Mouse (Mus musculus) limb, embryonic 12.5 days (tissue): ENCODE measurements around the gene Smarcal1. TPM values are rescaled to one million over a fixed set of nuclear protein-coding genes. Genes with fewer than 3 reads are reported as not detected.

Experiments used
- ATAC-seq: fragments of 200-750 bp; cut with Nextera tagmentation; 2 replicates; pipeline ENCODE4 v1.8.0; 2017; ENCODE audit warnings: low read depth, moderate TSS enrichment; ENCODE audit not compliant: insufficient number of reproducible peaks, insufficient read depth, low FRiP score, low TSS enrichment
- H3K27ac ChIP-seq: fragments of 300-500 bp; sonication (generic); 2 replicates; pipeline ENCODE4 v1.5.1; 2016; ENCODE audit warnings: mild to moderate bottlenecking, moderate library complexity
- H3K27me3 ChIP-seq: fragments of 300-500 bp; sonication (generic); 2 replicates; pipeline ENCODE4 v1.6.1; 2016; ENCODE audit warnings: mild to moderate bottlenecking, moderate library complexity
- H3K36me3 ChIP-seq: fragments of 300-500 bp; sonication (generic); 2 replicates; pipeline ENCODE4 v1.6.1; 2016; ENCODE audit warnings: mild to moderate bottlenecking, moderate library complexity
- H3K4me1 ChIP-seq: fragments of 300-500 bp; sonication (generic); replicated peaks from 2 replicates; pipeline ENCODE4 v1.6.1; 2016
- H3K4me2 ChIP-seq: fragments of 300-500 bp; sonication (generic); 2 replicates; pipeline ENCODE4 v1.6.1; 2016; ENCODE audit warnings: mild to moderate bottlenecking, moderate library complexity
- H3K4me3 ChIP-seq: fragments of 300-500 bp; sonication (generic); replicated peaks from 2 replicates; pipeline ENCODE4 v1.5.1; 2016; ENCODE audit warnings: mild to moderate bottlenecking
- H3K9ac ChIP-seq: fragments of 300-500 bp; sonication (generic); replicated peaks from 2 replicates; pipeline ENCODE4 v1.6.1; 2016; ENCODE audit warnings: mild to moderate bottlenecking, moderate library complexity
- H3K9me3 ChIP-seq: fragments of 300-500 bp; sonication (generic); 2 replicates; pipeline ENCODE4 v1.6.1; 2016; ENCODE audit warnings: mild to moderate bottlenecking, moderate library complexity
- WGBS: fragments of 180-500 bp; shearing (Covaris S2); methylation state at CpG from one replicate; pipeline ENCODE4 v1.1.7; 2016; 5-methylcytosine and 5-hydroxymethylcytosine counted together
- polyA plus RNA-seq: library from polyadenylated mRNA; unstranded; fragments of >200 nt; fragmentation: Nextera tagmentation; extraction: Ambion mirVana; gene quantifications from 2 replicates; pipeline ENCODE4 v1.2.1, GENCODE M21; 2016

Smarcal1 gene
- polyA plus RNA-seq, 1 experiment from 2014 or later: 34.7 TPM

- Histone ChIP-seq H3K27me3 (no peaks in the 10 kb centered on the region), H3K9ac (no peak overlapping the region), H3K9me3 (no peaks in the 10 kb centered on the region), H3K4me3 (no peak overlapping the region), H3K36me3 (peaks cover 90% of the 10 kb centered on the region), H3K4me1 (no peaks in the 10 kb centered on the region), H3K4me2 (no peak overlapping the region), H3K27ac (no peak overlapping the region)
- ATAC-seq: no peak
- 81% methylated on average over 4 of the region's 4 CpGs for WGBS
These were observed 7.6 kb downstream of the Smarcal1 start for GRCm38 (mm10) chr1:72590636-72591035.

GRCm38 (mm10) chr1:72592350-72592749 lies 9.3 kb downstream of the Smarcal1 start:
- 81% methylated on average over 3 of the region's 3 CpGs for WGBS
- Histone ChIP-seq H3K36me3 (peaks cover 90% of the 10 kb centered on the region), H3K4me1 (no peaks in the 10 kb centered on the region), H3K9me3 (no peaks in the 10 kb centered on the region), H3K4me3 (no peak overlapping the region), H3K9ac (no peak overlapping the region), H3K27ac (no peak overlapping the region), H3K4me2 (no peak overlapping the region), H3K27me3 (no peaks in the 10 kb centered on the region)
- no peak for ATAC-seq

- Histone ChIP-seq H3K4me1 (no peaks in the 10 kb centered on the region), H3K9ac (no peak overlapping the region), H3K9me3 (no peaks in the 10 kb centered on the region), H3K4me2 (no peak overlapping the region), H3K4me3 (no peak overlapping the region), H3K27me3 (no peaks in the 10 kb centered on the region), H3K36me3 (peaks cover 89% of the 10 kb centered on the region), H3K27ac (no peak overlapping the region)
- ATAC-seq: no peak
- WGBS: 91% methylated on average over 20 of the region's 20 CpGs
These were observed 10.4 kb downstream of the Smarcal1 start for GRCm38 (mm10) chr1:72593340-72593951.

- Histone ChIP-seq H3K27me3 (no peaks in the 10 kb centered on the region), H3K4me2 (no peak overlapping the region), H3K4me1 (no peaks in the 10 kb centered on the region), H3K36me3 (peaks cover 97% of the 10 kb centered on the region), H3K9ac (no peak overlapping the region), H3K9me3 (no peaks in the 10 kb centered on the region), H3K27ac (no peak overlapping the region), H3K4me3 (no peak overlapping the region)
- WGBS: 89% methylated on average over 12 of the region's 12 CpGs
- no peak for ATAC-seq
These were observed 12.6 kb downstream of the Smarcal1 start for GRCm38 (mm10) chr1:72595686-72596085.

- no peak overlapping the region for H3K4me3 ChIP-seq
- no peak overlapping the region for H3K9ac ChIP-seq
- no peak overlapping the region for H3K27ac ChIP-seq
- H3K27me3 ChIP-seq: no peaks in the 10 kb centered on the region
- ATAC-seq: no peak
- peaks cover 97% of the 10 kb centered on the region for H3K36me3 ChIP-seq
- no peaks in the 10 kb centered on the region for H3K9me3 ChIP-seq
- no peaks in the 10 kb centered on the region for H3K4me1 ChIP-seq
- WGBS: 83% methylated on average over 5 of the region's 5 CpGs
- H3K4me2 ChIP-seq: no peak overlapping the region
These were observed 13.2 kb downstream of the Smarcal1 start for GRCm38 (mm10) chr1:72596231-72596630.

- no peaks in the 10 kb centered on the region for H3K4me1 ChIP-seq
- no peak for ATAC-seq
- peaks cover 84% of the 10 kb centered on the region for H3K36me3 ChIP-seq
- 81% methylated on average over 21 of the region's 21 CpGs for WGBS
- 0 out of 2 replicates have a peak overlapping the region, but pooled peaks have one; percentile 17 for H3K27ac ChIP-seq
- H3K9ac ChIP-seq: 0 out of 2 replicates have a peak overlapping the region, but pooled peaks have one; percentile 3
- H3K9me3 ChIP-seq: no peaks in the 10 kb centered on the region
- H3K4me2 ChIP-seq: no peak overlapping the region
- no peak overlapping the region for H3K4me3 ChIP-seq
- no peaks in the 10 kb centered on the region for H3K27me3 ChIP-seq
These were observed 16.4 kb downstream of the Smarcal1 start for GRCm38 (mm10) chr1:72599146-72600101.

GRCm38 (mm10) chr1:72600778-72601177 lies 17.7 kb downstream of the Smarcal1 start:
- no peak overlapping the region for H3K9ac ChIP-seq
- WGBS: 94% methylated on average over 5 of the region's 5 CpGs
- H3K9me3 ChIP-seq: no peaks in the 10 kb centered on the region
- no peak overlapping the region for H3K27ac ChIP-seq
- no peak for ATAC-seq
- no peaks in the 10 kb centered on the region for H3K27me3 ChIP-seq
- H3K4me1 ChIP-seq: no peaks in the 10 kb centered on the region
- H3K4me2 ChIP-seq: no peak overlapping the region
- peaks cover 80% of the 10 kb centered on the region for H3K36me3 ChIP-seq
- no peak overlapping the region for H3K4me3 ChIP-seq

GRCm38 (mm10) chr1:72601233-72601632 lies 18.2 kb downstream of the Smarcal1 start:
- H3K27me3 ChIP-seq: no peaks in the 10 kb centered on the region
- no peak overlapping the region for H3K27ac ChIP-seq
- no peak overlapping the region for H3K4me2 ChIP-seq
- ATAC-seq: no peak
- H3K9me3 ChIP-seq: no peaks in the 10 kb centered on the region
- H3K36me3 ChIP-seq: peaks cover 80% of the 10 kb centered on the region
- 92% methylated on average over 7 of the region's 7 CpGs for WGBS
- H3K9ac ChIP-seq: no peak overlapping the region
- H3K4me1 ChIP-seq: no peaks in the 10 kb centered on the region
- H3K4me3 ChIP-seq: no peak overlapping the region

GRCm38 (mm10) chr1:72602186-72602585 lies 19.1 kb downstream of the Smarcal1 start:
- no peaks in the 10 kb centered on the region for H3K9me3 ChIP-seq
- no peak overlapping the region for H3K27ac ChIP-seq
- no peak overlapping the region for H3K9ac ChIP-seq
- H3K4me1 ChIP-seq: no peaks in the 10 kb centered on the region
- ATAC-seq: no peak
- H3K4me2 ChIP-seq: no peak overlapping the region
- H3K36me3 ChIP-seq: peaks cover 78% of the 10 kb centered on the region
- no peak overlapping the region for H3K4me3 ChIP-seq
- no peaks in the 10 kb centered on the region for H3K27me3 ChIP-seq
- 69% methylated on average over 5 of the region's 5 CpGs for WGBS

GRCm38 (mm10) chr1:72602803-72603202 lies 19.8 kb downstream of the Smarcal1 start:
- no peak for ATAC-seq
- Histone ChIP-seq H3K9ac (no peak overlapping the region), H3K4me1 (no peaks in the 10 kb centered on the region), H3K36me3 (peaks cover 78% of the 10 kb centered on the region), H3K4me2 (no peak overlapping the region), H3K9me3 (no peaks in the 10 kb centered on the region), H3K27me3 (no peaks in the 10 kb centered on the region), H3K27ac (no peak overlapping the region), H3K4me3 (no peak overlapping the region)
- 90% methylated on average over 5 of the region's 5 CpGs for WGBS

GRCm38 (mm10) chr1:72606186-72606673 lies 23.2 kb downstream of the Smarcal1 start:
- Histone ChIP-seq H3K27ac (no peak overlapping the region), H3K27me3 (no peaks in the 10 kb centered on the region), H3K4me1 (no peaks in the 10 kb centered on the region), H3K9ac (no peak overlapping the region), H3K9me3 (no peaks in the 10 kb centered on the region), H3K36me3 (peaks cover 78% of the 10 kb centered on the region), H3K4me2 (no peak overlapping the region), H3K4me3 (no peak overlapping the region)
- ATAC-seq: no peak
- 75% methylated on average over 12 of the region's 12 CpGs for WGBS
